Mouse (Mus musculus) stomach, postnatal 0 days (tissue): ENCODE measurements around the gene Lrch4.

ENCODE experiments used
- CTCF ChIP-seq: IDR thresholded peaks from 2 replicates; pipeline ENCODE4 v1.5.1; 2016; ENCODE audit warnings: antibody characterized with exemption, low read depth, mild to moderate bottlenecking, moderate library complexity
- EP300 ChIP-seq: optimal IDR thresholded peaks from 2 replicates; pipeline ENCODE3; 2016; ENCODE audit warnings: antibody characterized with exemption

DNA sequence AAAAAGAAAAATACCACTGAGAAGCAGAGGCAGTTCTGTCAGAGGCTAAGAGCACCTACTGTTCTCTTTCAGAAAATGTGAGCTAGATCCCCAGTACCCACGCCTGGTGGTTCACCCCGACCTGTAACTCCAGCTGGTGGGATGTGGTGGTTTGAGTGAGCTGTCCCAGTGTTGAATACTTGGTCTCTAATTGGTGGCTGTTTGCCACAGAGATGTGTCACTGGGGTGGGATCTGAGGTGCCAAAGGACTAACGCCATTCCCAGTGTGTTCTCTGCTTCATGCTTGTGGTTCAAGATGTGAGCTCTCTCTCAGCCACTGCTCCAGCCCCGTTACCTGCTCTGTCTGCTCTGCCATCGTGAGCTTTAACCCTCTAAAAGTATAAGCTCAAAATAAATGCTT is 38.4 kb upstream of the Lrch4 start:
- TF ChIP-seq CTCF, result no peak
- no peak for TF ChIP-seq EP300
